Mouse (Mus musculus) C2C12 (cell line): ENCODE data around the gene 5730522E02Rik. TPM values are rescaled to one million over a fixed set of nuclear protein-coding genes. Genes with fewer than 3 reads are reported as not detected.
"Not testable (repeated sequence)": the region's sequence is repeated elsewhere in the genome, so short reads cannot be mapped to it uniquely, and the experiment has no call there.

Experiments
- H3K27me3 ChIP-seq: one replicate; pipeline ENCODE4 v1.6.1; 2011; ENCODE audit not compliant: control insufficient read depth, insufficient read depth, insufficient read length
- H3K36me3 ChIP-seq: one replicate; pipeline ENCODE4 v1.6.1; 2011; ENCODE audit not compliant: control insufficient read depth, insufficient read depth
- H3K4me3 ChIP-seq: one replicate; pipeline ENCODE4 v1.5.1; 2011; ENCODE audit warnings: mild to moderate bottlenecking, control low read depth; ENCODE audit not compliant: poor library complexity, insufficient read depth, severe bottlenecking
- H3K79me2 ChIP-seq: one replicate; pipeline ENCODE4 v1.6.1; 2011; ENCODE audit not compliant: control insufficient read depth, insufficient read depth
- H3K79me3 ChIP-seq: one replicate; pipeline ENCODE4 v1.6.1; 2011; ENCODE audit warnings: low read depth, control low read depth
- H3ac ChIP-seq: one replicate; pipeline ENCODE3; 2011; ENCODE audit warnings: low read depth; ENCODE audit not compliant: control insufficient read depth, insufficient read length
- CEBPB ChIP-seq: IDR thresholded peaks from one replicate; pipeline ENCODE4 v1.6.1; 2011; ENCODE audit warnings: low read depth, mild to moderate bottlenecking, control low read depth, moderate library complexity
- CTCF ChIP-seq: IDR thresholded peaks from one replicate; pipeline ENCODE4 v1.5.1; 2011; ENCODE audit not compliant: control insufficient read depth, insufficient read depth, insufficient read length
- FOSL1 ChIP-seq: IDR thresholded peaks from one replicate; pipeline ENCODE4 v1.8.0; 2011; ENCODE audit warnings: mild to moderate bottlenecking, low read length; ENCODE audit not compliant: poor library complexity, insufficient read depth, severe bottlenecking
- MAX ChIP-seq: IDR thresholded peaks from one replicate; pipeline ENCODE4 v1.6.1; 2011; ENCODE audit warnings: mild to moderate bottlenecking, control low read depth
- MYOD1 ChIP-seq: IDR thresholded peaks from one replicate; pipeline ENCODE4 v1.6.1; 2011; ENCODE audit warnings: low read depth; ENCODE audit not compliant: control insufficient read depth, insufficient read length
- MYOG ChIP-seq: IDR thresholded peaks from one replicate; pipeline ENCODE4 v1.6.1; 2011; ENCODE audit not compliant: control insufficient read depth, insufficient read length; ENCODE audit errors: extremely low read depth
- USF1 ChIP-seq: IDR thresholded peaks from one replicate; pipeline ENCODE4 v1.6.1; 2011; ENCODE audit warnings: low read depth, mild to moderate bottlenecking, control low read depth, moderate library complexity
- long read RNA-seq, 2 experiments: library from polyadenylated mRNA; unstranded; transcript quantifications; one replicate each; pipeline ENCODE4 v2.0.0; 2019 to 2020
- polyA plus RNA-seq: library from polyadenylated mRNA; unstranded; fragments of >200 nt; fragmentation: generic; extraction: Trizol; gene quantifications from one replicate; pipeline ENCODE4 v1.2.1, GENCODE M21; 2012; ENCODE audit warnings: missing spikeins

5730522E02Rik gene
- not detected for polyA plus RNA-seq
- long read RNA-seq, experiment 1, result 0 reads
- long read RNA-seq, experiment 2, result 0 reads

DNA sequence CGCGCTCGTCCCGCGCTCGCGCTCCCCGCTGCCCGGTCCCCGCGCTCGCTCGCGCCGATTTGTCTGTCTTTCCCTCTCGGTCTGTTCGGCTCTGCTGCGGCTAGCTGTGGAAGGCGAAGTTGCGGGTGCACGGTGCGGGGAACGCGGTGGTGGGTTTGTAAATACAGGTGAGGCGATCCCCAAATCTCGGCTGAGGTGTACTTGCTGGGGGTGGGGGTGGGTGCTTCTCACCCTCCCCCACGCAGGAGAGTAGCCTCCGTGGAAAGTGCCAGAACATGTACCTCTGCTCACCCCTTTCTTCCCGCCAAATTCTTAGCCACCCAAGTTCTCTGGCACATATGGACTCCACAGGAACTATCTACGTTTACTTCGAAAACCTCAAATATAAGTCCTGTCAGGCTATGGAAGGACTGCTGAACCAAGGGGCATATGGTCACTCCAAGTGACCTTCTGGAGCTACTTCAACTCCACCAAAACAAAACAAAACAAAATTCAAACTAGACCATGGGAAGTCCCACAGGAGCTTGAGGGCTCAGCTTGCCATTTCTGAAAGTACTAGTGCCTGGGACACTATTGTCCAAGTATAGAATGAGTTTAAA, at the start of gene 5730522E02Rik:
Gene 5730522E02Rik (minus strand): TSS at position 182 of the 599 bp plus-strand sequence.
- H3K79me3 ChIP-seq, result no peaks in the 10 kb centered on the region
- H3K27me3 ChIP-seq, result no peaks in the 10 kb centered on the region
- H3K4me3 ChIP-seq, result no peak within 1 kb of the TSS
- no peaks in the 10 kb centered on the region for H3K36me3 ChIP-seq
- no peak within 1 kb of the TSS for H3ac ChIP-seq
- H3K79me2 ChIP-seq, result no peaks in the 10 kb centered on the region
- no peak for TF ChIP-seq CTCF
- TF ChIP-seq MYOG, result no peak
- TF ChIP-seq MAX, result no peak
- TF ChIP-seq FOSL1, result no peak
- no peak for TF ChIP-seq USF1

DNA sequence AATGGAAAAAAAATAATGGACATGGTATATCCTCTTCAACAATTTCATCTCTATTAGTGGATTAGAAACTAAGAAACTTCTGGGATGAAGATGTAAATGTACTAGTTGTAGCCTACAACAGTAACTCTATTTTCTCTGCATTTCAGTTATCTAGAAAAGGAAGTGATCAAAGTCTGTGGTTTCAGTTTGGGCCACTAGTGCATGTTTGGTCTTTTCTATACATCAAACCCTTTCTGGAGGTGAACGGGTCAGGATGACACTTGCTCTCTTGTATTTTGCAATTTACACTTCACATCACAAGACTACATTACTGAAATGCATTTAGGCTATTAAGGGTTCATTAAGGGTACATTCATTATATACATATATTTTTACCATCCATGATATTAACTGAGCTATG, 26.0 kb upstream of the 5730522E02Rik start:
- Histone ChIP-seq H3K36me3 (no peaks in the 10 kb centered on the region), H3K79me2 (no peaks in the 10 kb centered on the region), H3ac (no peak overlapping the region), H3K79me3 (no peaks in the 10 kb centered on the region), H3K4me3 (no peak overlapping the region), H3K27me3 (no peaks in the 10 kb centered on the region)
- no peak for TF ChIP-seq FOSL1
- TF ChIP-seq CEBPB, result no peak
- TF ChIP-seq MYOD1, result no peak
- TF ChIP-seq USF1, result no peak

DNA sequence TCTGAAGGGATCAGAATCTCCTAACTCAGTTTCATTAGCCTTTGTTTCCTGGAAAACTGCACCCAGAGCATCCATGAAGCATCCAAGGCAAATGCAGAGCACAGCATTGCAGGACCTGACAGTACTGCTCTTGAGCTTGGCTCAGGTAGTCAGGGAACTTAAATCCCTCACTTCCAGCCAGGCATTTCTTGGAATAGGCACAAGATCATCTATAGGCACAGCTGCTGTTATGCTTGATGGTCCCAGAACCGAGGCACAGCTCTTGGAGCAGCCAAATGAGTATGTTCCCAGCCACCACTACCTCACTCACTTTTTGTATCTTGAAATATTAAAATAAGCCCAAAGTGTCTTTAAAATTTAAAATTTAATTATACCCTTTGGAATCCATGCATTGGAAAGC, 19.3 kb upstream of the 5730522E02Rik start:
- no peaks in the 10 kb centered on the region for H3K27me3 ChIP-seq
- H3ac ChIP-seq, result no peak overlapping the region
- TF ChIP-seq FOSL1 (no peak), MYOG (no peak), CEBPB (no peak), CTCF (no peak), MYOD1 (no peak)
- no peak overlapping the region for H3K4me3 ChIP-seq
- H3K79me2 ChIP-seq, result no peaks in the 10 kb centered on the region
- H3K79me3 ChIP-seq, result no peaks in the 10 kb centered on the region
- no peaks in the 10 kb centered on the region for H3K36me3 ChIP-seq

DNA sequence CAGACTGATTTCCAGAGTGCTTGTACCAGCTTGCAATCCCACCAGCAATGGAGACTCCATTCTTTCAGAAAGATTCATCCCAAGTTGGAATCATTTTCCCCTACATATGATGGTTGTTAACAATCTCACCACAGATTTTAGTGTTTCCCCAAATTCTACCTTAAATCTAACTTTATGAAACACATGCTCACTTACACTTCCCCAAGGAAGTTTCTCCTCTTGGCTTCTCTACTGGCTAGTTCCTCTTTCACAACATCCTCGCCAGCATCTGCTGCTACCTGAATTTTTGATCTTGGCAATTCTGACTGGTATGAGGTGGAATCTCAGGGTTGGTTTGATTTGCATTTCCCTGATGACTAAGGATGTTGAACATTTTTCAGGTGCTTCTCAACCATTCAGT, 3.1 kb upstream of the 5730522E02Rik start:
- not testable (repeated sequence) for H3K27me3 ChIP-seq, H3K79me2 ChIP-seq, H3K4me3 ChIP-seq, H3K79me3 ChIP-seq, H3K36me3 ChIP-seq, H3ac ChIP-seq

DNA sequence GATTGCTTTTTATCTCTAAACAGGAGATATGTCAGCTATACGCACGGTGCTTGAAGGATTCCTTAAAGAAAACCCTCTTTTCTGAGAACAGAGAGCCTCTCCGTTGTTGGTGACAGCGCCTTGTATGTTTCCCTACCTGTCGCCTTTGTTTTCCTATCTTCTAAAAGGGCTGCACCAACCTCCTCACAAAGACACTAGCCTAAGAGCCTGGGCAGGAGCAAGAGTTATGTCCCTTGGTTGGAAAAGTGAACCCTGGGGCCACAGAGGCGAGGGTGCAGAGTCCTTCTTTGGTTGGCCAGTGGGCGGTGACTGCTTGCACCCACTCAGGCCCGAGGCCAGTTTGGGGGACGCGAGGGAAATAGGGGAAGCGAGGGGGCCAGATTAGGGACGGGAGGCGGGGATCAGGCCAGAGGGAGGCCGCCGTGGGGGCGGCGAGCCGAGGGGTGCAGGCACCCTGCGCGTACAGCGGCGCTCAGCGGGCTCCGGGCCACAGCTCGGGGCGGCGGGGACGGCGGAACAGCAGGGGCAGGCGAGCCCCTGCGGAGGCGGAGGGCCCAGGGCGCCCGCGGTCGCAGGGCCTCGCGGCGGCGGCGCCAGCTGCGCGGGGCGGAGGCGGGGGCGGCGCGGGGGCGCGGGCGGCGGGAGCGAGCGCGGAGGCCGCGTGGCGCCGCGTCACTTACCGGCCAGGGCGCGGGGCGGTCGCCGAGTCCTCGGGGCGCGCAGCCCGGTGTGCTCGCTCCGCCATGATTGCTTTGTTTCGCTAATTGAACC, 567 bp downstream of the 5730522E02Rik start:
- H3K4me3 ChIP-seq, result no peak overlapping the region
- no peaks in the 10 kb centered on the region for H3K79me3 ChIP-seq
- H3K27me3 ChIP-seq, result no peaks in the 10 kb centered on the region
- H3K79me2 ChIP-seq, result no peaks in the 10 kb centered on the region
- H3ac ChIP-seq, result no peak overlapping the region
- no peaks in the 10 kb centered on the region for H3K36me3 ChIP-seq
- TF ChIP-seq CEBPB, result no peak
- TF ChIP-seq MAX, result no peak
- no peak for TF ChIP-seq FOSL1
- no peak for TF ChIP-seq USF1
- TF ChIP-seq MYOD1, result no peak
- TF ChIP-seq CTCF, result no peak
- no peak for TF ChIP-seq MYOG

DNA sequence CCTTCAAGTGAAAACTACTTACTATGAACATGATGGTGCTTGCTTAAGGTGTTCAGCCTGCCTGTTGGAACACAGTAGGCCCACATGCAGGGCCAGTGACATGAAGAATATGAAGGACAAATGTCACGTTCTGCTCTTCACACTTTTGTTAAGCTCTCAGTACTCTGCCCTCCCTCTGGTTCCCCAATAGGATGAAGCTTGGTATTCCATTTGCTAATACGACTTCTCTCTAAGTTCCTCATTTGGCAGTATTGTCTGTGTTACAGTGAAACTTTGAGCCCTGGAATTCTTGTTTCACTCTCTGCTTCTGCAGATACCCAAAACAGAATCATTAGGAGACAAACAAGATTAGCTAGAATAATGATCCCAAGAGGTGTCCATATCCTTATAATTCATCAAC, 7.1 kb downstream of the 5730522E02Rik start:
- Histone ChIP-seq H3ac (no peak overlapping the region), H3K79me3 (no peaks in the 10 kb centered on the region), H3K27me3 (no peaks in the 10 kb centered on the region), H3K4me3 (no peak overlapping the region), H3K79me2 (no peaks in the 10 kb centered on the region), H3K36me3 (no peaks in the 10 kb centered on the region)
- TF ChIP-seq MAX (no peak), CTCF (no peak), MYOG (no peak), CEBPB (no peak), USF1 (no peak), FOSL1 (no peak), MYOD1 (no peak)
